Mouse (Mus musculus): ENCODE results near the gene Ltb4r1.

The Ltb4r1 gene

GRCm38 (mm10) chr14:55747051-55747847 is 18.5 kb upstream of the Ltb4r1 start:
- no peak for DNase-seq

- DNase-seq = no peak
Observed at GRCm38 (mm10) chr14:55757566-55757965, 8.2 kb upstream of the Ltb4r1 start.

GRCm38 (mm10) chr14:55758363-55758784 is 7.4 kb upstream of the Ltb4r1 start, which contains the start of gene Cideb:
Cideb (minus strand) TSS chr14:55758458.
- DNase-seq = peak; percentile 90

- peak; percentile 97 for DNase-seq
Observed at GRCm38 (mm10) chr14:55760156-55760555, 5.6 kb upstream of the Ltb4r1 start.

- peak; percentile 90 for DNase-seq
Observed at GRCm38 (mm10) chr14:55761163-55761562, 4.6 kb upstream of the Ltb4r1 start, which contains the start of gene Ltb4r2. Ltb4r2 (plus strand) TSS chr14:55761428.

GRCm38 (mm10) chr14:55762001-55762821 is 3.6 kb upstream of the Ltb4r1 start:
- peak; percentile 97 for DNase-seq

GRCm38 (mm10) chr14:55763166-55763565 is 2.6 kb upstream of the Ltb4r1 start:
- peak; percentile 96 for DNase-seq

- DNase-seq = peak; percentile 93
Observed at GRCm38 (mm10) chr14:55767519-55768414, 2.0 kb downstream of the Ltb4r1 start.

GRCm38 (mm10) chr14:55768555-55768954 is 2.8 kb downstream of the Ltb4r1 start:
- no peak for DNase-seq

- DNase-seq = no peak
Observed at GRCm38 (mm10) chr14:55769087-55769703, 3.4 kb downstream of the Ltb4r1 start.

- DNase-seq = peak; percentile 92
Observed at GRCm38 (mm10) chr14:55776711-55777110, 10.9 kb downstream of the Ltb4r1 start.

- peak; percentile 80 for DNase-seq
Observed at GRCm38 (mm10) chr14:55777176-55777575, 11.4 kb downstream of the Ltb4r1 start.

- DNase-seq = peak; percentile 87
Observed at GRCm38 (mm10) chr14:55777806-55778205, 12.0 kb downstream of the Ltb4r1 start.

- peak; percentile 86 for DNase-seq
Observed at GRCm38 (mm10) chr14:55778686-55779085, 12.9 kb downstream of the Ltb4r1 start.

GRCm38 (mm10) chr14:55779656-55780055 is 13.9 kb downstream of the Ltb4r1 start:
- DNase-seq = peak; percentile 90

GRCm38 (mm10) chr14:55780736-55781135 is 15.0 kb downstream of the Ltb4r1 start:
- DNase-seq = peak; percentile 92

GRCm38 (mm10) chr14:55781310-55781709 is 15.5 kb downstream of the Ltb4r1 start:
- DNase-seq = peak; percentile 97

- peak; percentile 93 for DNase-seq
Observed at GRCm38 (mm10) chr14:55782361-55782960, 16.7 kb downstream of the Ltb4r1 start.

GRCm38 (mm10) chr14:55783171-55783957 is 17.6 kb downstream of the Ltb4r1 start:
- peak; percentile 97 for DNase-seq

- DNase-seq = peak; percentile 97
Observed at GRCm38 (mm10) chr14:55783958-55784235, 18.1 kb downstream of the Ltb4r1 start, which contains the start of gene Adcy4. Adcy4 (minus strand) TSS chr14:55784095.

- DNase-seq = peak; percentile 87
Observed at GRCm38 (mm10) chr14:55785195-55785594, 19.4 kb downstream of the Ltb4r1 start.

Data from heart, adult 11 months (tissue).